Mouse (Mus musculus): ENCODE results near the gene Itprip.

Gene Itprip

DNA sequence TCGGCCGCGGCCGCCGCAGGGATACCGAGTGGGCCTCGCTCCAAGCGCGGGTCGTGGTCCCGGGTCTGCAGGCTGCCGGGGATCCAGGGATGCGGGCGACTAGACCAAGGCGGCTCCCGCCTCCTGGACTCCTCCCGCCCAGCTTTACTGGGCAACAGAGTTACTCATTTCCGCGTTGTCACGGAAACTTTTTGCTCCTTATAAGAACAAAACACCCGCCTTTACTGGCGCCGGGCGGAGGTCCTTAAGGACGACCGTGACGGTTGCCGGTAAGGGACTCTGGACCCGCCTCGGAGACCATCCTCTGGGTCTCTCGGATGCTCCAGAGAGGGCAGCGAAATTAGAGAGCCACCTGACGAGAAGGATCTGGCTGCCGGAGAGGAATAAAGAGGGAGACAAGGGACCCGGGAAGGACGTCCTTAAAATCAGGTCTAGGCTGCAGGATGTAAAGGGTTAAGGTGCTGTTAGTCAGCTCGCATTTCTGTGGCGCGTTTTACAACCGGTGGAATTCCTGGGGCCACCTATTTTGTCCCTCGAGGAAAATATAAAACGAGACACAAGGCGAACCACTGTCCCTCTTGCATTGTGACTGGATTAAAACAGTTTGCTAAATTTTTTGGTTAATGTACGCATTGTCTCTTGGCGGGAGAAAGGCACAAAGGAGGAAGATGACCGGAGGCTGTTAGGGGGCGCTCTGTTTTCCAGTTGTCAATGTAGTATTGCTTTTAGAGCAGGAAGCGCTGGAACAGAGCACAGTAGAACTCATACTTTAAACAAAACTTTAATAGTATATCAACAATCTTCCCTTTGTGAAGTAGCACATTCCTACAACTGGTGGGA is at the start of gene Itprip, which contains the start of gene Cfap43:
Gene Itprip, minus strand, starts transcription at position 174 of the 840 bp plus-strand sequence.
Gene Cfap43, minus strand, starts transcription at position 162 of the 840 bp plus-strand sequence.
- DNase-seq (ENCODE audit: low read depth, low spot score), result peak; percentile 79

DNA sequence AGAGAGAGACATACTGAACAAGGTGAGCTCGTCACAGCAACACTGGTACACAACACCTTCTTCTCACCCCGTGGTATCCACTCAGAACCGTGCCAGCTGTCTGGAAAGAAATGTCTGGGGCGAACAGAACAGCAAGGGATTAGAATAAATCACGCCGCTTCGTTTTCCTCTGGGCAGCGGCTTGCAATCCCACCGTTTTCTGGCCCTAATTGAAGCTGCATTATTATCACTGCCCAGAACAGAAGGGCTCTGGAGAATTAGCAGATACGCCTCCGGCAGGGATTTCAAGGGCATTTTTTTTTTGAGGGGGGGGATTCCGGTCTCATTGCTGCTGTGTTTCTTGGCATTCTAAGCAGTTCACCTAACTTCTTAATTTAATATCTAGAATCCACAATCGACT is 39.1 kb upstream of the Itprip start:
- no peak for DNase-seq (ENCODE audit: low read depth, low spot score)

DNA sequence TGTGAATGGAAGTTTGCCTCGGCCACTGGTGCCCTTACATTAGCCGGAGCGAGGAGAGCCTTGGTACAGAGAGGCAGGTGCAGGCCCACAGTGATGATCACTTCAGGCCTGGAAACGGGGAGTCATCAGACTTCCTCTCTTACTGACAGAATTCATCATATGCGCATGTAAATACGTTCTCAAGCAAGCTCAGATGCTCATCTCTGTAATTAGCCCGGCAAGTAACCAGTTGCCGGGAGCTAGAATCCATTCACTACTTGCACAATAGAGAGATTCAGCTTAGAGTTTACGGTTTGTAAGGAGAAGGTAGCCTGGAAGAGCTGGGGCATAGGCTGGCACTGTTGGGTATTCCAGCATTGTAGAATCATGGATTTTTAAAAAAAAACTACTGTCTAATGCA is 34.1 kb upstream of the Itprip start:
- no peak for DNase-seq (ENCODE audit: low read depth, low spot score)

- DNase-seq (ENCODE audit: low read depth, low spot score), result no peak
Measured at GRCm38 (mm10) chr19:47950946-47951345, 31.8 kb upstream of the Itprip start.

DNA sequence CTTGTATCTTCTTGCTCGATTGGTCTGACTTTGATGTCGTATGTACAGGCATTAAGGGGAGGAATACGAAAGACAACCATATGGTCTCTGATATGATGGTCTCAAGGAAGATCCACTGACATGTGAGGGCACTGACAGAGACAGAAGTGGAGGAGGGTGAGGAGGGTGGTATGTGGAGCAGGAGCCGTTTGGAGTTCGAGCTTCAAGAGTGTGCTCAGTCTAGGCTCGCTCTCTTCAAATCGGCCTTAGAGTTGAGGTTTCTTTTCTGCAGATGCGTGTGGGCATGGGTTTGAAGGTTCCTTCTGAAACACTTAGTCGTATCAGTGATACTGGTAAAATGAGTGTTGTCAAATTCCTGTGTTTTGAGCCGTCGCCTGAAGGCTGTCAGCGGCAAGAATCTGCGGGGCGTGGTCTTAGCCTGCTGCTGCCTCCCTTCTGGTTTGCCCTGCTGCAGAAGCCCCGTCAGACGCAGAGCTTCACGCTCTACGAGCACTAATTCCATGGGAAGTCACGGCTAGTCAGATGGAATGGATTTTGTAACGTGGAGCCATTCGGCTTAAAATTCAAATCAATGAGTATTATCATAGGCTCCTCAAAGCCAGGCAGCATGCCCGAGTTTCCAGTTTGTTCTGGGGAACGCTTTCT is 27.8 kb upstream of the Itprip start:
- DNase-seq (ENCODE audit: low read depth, low spot score), result no peak

DNA sequence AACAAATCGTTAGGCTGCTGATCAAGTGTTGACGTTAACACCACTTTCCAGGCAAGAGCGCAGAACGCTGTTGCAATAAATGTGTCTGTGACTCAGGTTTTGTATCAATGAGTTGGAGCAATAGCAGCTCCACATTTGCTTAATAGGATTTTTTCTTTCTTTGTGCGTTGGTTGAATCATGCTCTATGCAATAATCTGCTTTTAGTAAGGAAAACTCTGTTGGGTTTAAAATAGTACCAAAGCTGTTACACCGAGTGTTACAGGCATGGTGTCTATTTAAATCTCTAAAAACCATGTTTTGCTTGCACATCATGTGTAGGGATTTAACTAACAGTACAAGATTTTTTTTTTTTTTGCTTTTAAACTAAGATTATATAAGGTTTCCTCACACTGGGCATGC is 20.3 kb upstream of the Itprip start:
- no peak for DNase-seq (ENCODE audit: low read depth, low spot score)

- DNase-seq (ENCODE audit: low read depth, low spot score), result no peak
Measured at GRCm38 (mm10) chr19:47937443-47938406, 18.6 kb upstream of the Itprip start, which contains the start of gene Cfap58. Gene Cfap58, plus strand, starts transcription at chr19:47937675.

- DNase-seq (ENCODE audit: low read depth, low spot score), result no peak
Measured at GRCm38 (mm10) chr19:47936938-47937337, 17.8 kb upstream of the Itprip start.

GRCm38 (mm10) chr19:47936490-47936889 is 17.4 kb upstream of the Itprip start:
- DNase-seq (ENCODE audit: low read depth, low spot score), result no peak

- no peak for DNase-seq (ENCODE audit: low read depth, low spot score)
Measured at GRCm38 (mm10) chr19:47935530-47935929, 16.4 kb upstream of the Itprip start.

GRCm38 (mm10) chr19:47934636-47935238 is 15.6 kb upstream of the Itprip start:
- DNase-seq (ENCODE audit: low read depth, low spot score), result no peak

DNA sequence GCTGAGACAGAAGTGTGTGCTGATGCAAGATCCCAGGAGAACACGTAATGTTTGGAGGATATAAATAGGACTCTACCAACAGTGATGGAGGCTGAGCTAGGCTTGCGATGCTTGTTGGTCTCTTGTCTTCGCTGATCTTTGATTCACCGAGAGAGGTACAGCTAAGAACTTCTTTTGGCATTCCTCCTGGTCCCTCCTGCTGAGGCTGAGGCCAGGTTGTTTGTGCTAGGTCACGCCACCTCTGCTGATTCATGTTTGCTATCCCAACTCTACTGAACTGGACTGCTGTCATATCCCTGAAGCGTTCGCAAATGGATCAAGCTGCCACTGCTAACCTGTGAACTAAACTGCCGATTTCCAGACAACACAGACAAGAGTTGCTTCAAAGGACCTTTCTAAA is 15.0 kb upstream of the Itprip start:
- no peak for DNase-seq (ENCODE audit: low read depth, low spot score)

DNA sequence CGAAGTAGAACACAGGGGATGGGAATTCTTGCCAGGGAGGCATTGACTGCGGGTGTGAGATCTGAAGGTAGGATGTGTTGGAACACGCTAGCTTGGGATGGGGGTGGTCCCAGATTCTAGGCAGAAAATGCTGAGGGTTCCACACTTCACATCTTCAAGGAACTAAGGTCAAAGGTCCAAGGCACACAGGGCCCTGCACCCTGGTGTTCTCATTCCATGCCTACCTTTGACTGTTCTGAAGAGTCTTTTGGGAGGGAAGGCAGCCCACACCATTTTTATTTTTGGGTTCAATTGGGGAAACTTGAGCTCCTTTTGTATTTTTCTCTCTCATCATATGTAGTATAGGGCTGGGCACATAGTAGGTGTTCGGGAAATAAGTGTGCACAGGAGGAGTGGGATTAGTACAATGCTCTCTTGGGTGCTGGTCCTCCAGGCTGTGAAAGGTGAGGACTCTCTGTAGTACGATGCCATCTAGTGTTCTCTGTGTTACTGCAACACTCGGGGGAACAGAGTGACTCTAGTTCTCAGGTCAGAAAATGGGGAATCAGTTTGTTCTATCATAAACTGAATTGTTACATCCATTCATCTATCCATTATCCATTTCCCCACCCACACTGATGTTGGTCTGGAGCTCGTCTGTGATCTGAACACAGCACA is 13.0 kb upstream of the Itprip start:
- no peak for DNase-seq (ENCODE audit: low read depth, low spot score)

DNA sequence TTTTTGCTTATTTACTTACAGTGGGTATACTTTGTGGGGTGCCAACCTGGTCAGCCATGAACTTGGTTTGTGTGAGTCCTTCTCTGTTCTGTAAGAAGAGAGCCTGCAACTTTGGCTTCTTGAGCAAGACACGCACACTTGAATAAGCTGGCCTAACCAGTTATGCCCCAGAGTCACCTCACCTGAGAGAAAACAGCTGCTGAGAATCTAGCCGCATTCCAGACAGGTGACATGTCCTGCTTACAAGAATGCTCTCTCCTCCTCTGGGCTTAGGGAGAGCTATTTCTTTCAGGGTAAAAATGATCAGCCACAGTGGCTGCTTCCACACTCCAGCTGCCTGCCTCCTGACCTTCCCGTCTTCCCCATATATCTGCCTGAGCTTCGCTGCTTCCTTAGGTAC is 9.9 kb upstream of the Itprip start:
- no peak for DNase-seq (ENCODE audit: low read depth, low spot score)

- DNase-seq (ENCODE audit: low read depth, low spot score), result no peak
Measured at GRCm38 (mm10) chr19:47927032-47927431, 7.9 kb upstream of the Itprip start.

DNA sequence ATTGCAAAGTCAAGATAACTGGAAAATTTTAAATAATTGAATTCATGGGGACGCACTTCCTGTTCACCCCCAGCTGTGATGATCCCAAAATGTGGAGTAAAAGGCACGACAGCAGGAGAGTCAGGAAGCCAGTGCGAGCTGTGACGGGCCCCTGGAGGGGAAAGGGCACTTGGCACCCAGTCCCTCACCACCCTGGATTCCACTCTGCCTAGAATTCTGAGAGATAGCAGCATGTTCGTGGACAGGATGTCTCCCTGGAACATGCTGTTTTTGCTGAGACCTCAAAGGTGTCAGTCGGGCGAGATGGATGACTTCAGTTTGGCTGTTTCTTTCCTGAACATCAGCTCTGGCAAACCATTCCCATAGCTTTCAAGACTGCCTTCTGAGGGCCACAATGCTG is 6.7 kb upstream of the Itprip start:
- no peak for DNase-seq (ENCODE audit: low read depth, low spot score)

GRCm38 (mm10) chr19:47919966-47920375 is 872 bp upstream of the Itprip start:
- no peak for DNase-seq (ENCODE audit: low read depth, low spot score)

- no peak for DNase-seq (ENCODE audit: low read depth, low spot score)
Measured at GRCm38 (mm10) chr19:47918455-47919101, 521 bp downstream of the Itprip start.

DNA sequence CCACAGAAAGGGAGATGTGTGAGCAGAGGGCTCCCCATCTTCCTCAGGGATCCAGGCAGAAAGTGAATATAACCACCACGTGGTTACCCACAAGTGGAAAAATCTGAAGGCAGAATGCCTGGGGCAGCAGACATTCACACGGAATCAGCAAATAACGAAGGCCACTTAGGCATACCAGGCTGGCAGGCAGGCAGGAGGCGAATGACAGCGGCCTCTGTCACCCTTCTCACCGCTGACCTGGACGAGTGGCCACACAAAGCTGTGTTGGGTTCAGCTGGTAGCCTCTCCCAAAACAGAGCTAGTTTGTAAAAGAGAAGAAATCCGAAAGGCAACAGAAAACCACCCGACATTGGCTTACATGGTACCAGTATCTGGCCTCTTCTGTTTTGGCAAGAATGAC is 1.1 kb downstream of the Itprip start:
- no peak for DNase-seq (ENCODE audit: low read depth, low spot score)

GRCm38 (mm10) chr19:47917396-47917795 is 1.7 kb downstream of the Itprip start:
- no peak for DNase-seq (ENCODE audit: low read depth, low spot score)
